Mouse (Mus musculus): Measurements from ENCODE around the gene Grk6.
"Not testable (repeated sequence)": the region's sequence is repeated elsewhere in the genome, so short reads cannot be mapped to it uniquely, and the experiment has no call there.

Gene Grk6

DNA sequence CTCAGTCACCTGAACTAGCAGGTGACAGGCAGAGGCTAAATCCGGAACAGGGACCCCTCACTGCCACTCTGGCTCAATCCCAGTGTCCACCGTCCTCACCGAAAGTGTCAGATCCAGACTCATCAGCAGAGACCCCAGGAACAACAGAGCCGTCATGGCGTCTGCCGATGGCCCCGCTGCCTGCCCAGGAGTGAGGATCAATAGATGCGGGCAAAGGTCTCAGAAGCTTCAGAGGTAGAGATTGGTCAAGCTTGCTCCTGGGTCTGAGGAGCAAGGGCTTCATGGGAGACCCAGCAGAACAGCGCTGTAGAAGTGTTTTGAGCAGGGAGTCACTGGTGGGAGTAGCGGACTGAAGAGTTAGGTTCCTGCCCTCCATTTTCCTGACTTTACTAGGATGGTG lies 18.3 kb upstream of the Grk6 start, which contains the start of gene F12:
TSS of gene F12 (minus strand) at position 181 of the 400 bp plus-strand sequence.
- no peak for DNase-seq (ENCODE audit: low spot score in 2 of 2)

DNA sequence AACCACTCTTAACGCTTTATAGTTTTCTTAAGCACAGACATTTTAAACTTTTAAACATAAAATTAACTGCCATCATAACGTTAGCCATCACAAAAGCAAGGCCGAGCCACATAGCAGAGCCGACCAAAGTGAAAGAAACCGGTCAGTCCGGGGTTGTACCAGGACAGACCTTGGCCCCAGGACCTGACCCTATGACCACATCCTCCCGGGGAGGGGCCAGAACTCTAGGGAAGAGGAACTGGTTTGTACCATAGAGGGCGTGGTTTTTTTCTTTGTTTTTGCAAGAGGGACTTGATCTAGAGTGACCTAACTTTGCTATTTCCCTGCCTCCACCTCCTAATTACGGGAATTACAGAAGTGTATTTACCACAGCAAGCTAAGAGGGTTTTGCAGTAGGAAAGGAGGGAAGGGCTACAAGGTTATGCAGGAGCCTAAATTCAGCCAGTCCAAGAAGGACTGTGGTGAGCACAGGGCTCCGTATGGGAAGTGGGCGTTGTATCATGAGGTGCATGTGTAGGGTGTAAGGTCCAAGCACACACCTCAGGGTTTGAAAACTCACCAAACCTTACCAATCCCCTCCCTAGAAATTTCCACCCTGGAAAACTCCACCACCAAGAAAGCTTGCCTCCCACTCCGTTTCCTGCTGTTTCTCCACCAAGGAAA lies 15.5 kb upstream of the Grk6 start:
- no peak for DNase-seq (ENCODE audit: low spot score in 2 of 2)

GRCm38 (mm10) chr13:55430566-55430965 lies 14.3 kb upstream of the Grk6 start:
- DNase-seq (ENCODE audit: low spot score in 2 of 2), result no peak

GRCm38 (mm10) chr13:55431889-55432685 lies 12.8 kb upstream of the Grk6 start:
- no peak for DNase-seq (ENCODE audit: low spot score in 2 of 2)

- DNase-seq (ENCODE audit: low spot score in 2 of 2), result not testable (repeated sequence)
Observed at GRCm38 (mm10) chr13:55437111-55437629, 7.7 kb upstream of the Grk6 start.

GRCm38 (mm10) chr13:55443799-55444285 lies 1.0 kb upstream of the Grk6 start:
- DNase-seq (ENCODE audit: low spot score in 2 of 2), result no peak

DNA sequence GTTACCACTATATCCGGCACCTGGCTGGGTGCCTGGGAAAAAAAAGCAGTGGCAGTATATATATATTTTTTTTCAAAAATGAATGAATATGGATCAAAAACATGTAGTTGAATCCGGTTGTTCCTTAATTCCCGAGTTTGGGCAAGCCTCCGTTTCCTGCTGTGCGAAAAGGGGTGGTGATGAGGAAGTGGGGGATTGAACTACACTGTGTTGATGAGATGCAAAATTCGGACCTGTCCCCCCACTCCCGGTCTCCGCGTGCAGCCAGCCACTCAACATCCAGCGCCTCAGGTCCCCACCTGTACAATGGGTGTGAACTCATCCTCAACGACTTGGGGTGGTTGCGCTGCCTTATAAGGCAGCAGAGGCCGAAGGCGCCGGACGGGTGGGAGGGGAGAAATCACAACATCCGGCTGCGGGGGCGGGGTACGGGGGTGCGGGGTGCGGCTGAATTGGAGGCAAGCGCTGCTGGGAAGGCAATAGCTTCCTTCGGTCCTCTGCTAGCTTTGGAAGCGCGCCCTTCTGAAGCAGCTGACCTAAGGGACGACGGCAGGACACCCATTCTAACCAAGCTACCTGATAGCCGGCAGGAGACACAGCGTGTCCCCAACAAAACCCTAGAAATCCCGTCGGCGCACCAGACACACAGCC lies 461 bp upstream of the Grk6 start:
- DNase-seq (ENCODE audit: low spot score in 2 of 2), result no peak

DNA sequence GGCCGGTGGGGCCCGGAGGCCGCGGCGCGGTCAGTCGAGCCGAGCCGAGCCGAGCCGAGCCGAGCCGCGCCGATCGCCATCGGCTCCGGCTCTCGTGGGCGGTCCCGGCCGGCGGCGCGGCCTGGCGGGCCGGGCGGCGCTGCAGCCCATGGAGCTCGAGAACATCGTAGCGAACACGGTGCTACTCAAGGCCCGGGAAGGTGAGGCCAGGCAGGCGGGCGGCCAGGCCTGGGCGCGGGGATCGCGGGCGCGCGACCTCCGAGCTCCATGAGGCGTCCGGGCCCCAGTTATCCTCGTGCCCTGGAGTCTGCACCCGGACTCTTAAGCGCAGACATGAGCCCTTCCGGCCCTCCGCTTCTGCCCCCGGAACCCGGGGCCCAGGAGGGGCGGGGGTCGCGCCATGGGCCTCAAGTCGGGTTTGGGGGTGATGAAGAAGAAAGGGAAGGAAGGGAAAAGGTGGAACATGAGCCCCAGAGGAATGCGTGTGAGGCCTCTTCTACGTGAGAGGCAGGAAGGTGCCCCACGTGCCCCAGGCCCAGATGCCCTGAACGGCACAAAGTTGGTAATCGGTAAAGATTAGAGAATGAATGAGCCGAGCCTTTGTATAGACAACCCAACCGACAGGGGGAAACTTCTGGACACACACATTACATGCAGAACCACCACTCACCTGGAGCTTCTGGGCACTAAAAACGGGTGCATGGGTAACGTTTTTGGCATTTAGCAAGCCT lies 654 bp downstream of the Grk6 start:
- DNase-seq (ENCODE audit: low spot score in 2 of 2), result peak in 1 of 2 experiments; percentile 39

DNA sequence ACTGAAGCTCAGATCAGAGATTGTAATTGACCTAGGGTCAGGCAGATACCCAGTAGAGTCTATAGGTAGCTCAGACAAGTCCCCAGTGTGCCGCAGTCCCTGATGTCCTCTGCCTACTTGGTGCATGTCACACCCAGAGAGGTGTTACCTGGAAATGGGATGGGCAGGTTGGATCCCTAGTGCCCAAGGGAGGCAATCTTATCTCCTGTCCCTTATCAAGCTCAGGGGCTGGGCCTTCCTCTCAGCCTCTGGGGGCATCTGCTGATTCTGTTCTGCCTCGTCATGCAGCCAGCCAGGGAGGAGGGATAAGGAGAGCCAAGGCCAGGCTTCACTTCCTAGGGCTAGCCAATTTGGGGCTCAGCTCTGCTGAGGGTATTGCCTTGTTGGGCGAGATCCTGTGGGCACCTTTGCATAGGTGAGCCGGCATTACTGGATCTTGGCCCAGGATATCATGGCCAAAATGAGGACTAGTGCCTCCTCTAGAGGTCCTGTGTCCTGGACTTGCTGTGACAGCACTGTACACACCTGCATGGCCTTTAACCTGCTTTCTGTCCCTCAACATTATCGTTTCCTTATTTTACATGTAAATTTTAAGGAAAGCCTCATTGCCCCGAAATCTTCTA lies 1.7 kb downstream of the Grk6 start:
- no peak for DNase-seq (ENCODE audit: low spot score in 2 of 2)

DNA sequence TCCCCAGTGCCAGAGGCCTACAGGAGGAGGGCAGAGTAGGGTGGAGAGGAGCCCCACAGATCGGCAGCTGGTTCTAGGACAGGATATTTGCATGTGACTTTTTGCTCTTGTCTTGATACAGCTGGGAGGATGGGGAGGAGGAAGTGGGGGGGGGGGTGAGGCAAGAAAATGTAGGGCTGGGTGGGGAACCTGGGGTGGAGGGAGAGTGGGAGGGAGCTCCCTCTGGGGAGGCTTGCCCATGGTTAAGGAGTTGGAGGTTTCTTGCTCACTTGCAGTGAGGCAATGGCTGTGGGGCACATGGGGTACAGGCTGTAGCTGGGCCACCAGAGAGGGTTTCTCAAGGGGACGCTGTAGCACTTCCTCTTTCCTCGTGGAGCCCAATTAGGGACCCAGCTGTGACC lies 2.7 kb downstream of the Grk6 start:
- no peak for DNase-seq (ENCODE audit: low spot score in 2 of 2)

DNA sequence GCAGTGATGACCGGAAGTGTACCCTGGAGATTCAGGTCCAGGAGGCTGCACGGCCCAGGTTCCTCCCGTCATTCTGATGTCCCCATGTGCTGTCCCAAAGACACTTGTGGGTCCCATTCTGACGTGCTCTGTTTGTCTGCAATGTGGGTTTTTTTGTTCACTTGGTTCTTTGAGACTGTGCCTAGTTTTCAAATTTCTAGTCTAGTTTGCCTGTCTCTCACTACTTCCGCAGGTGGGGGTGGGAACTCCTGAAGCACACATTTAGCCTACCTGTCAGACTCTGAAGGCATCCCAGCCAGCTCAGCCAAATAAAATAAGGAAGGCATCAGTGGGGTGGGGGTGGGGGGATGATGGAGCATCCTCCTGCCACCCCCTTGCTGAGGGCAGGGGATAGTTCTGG lies 3.3 kb downstream of the Grk6 start:
- no peak for DNase-seq (ENCODE audit: low spot score in 2 of 2)

- no peak for DNase-seq (ENCODE audit: low spot score in 2 of 2)
Observed at GRCm38 (mm10) chr13:55449205-55449604, 4.3 kb downstream of the Grk6 start.

DNA sequence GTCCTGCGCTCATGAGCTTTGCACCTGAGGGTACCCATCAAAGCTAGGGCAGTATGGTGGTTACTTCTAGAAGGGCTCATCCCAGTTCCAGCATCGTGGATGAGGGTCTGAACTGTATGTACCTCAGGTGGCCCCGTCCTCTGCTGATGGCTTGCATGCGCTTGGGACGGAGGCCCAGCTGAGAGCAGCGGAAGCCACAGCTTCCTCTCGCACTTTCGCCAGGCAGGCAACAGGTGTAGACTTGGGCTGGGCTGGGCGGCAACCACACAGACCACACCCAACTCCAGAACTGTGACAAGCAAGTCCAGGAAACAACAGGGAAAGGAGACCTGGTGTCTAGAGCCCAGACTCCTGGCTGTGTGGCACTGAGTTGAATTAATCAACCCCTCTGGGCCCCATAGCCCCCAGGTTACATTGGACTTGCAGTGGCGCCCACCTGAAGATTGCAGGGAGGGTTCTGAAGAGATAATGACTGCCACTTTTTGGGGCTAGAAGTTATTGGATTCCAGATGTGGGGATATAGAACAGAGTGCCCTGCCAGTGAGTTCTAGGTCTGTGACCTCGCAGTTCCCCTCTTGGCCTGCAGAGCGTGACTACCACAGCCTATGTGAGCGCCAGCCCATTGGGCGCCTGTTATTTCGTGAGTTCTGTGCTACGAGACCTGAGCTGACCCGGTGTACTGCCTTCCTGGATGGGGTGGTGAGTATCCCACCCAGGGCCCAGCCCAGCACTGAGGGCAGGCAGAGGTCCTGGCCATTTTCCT lies 5.0 kb downstream of the Grk6 start:
- no peak for DNase-seq (ENCODE audit: low spot score in 2 of 2)

GRCm38 (mm10) chr13:55450511-55450980 lies 5.7 kb downstream of the Grk6 start:
- peak in 1 of 2 experiments; percentile 46 for DNase-seq (ENCODE audit: low spot score in 2 of 2)

- DNase-seq (ENCODE audit: low spot score in 2 of 2), result no peak
Observed at GRCm38 (mm10) chr13:55451296-55451695, 6.4 kb downstream of the Grk6 start.

DNA sequence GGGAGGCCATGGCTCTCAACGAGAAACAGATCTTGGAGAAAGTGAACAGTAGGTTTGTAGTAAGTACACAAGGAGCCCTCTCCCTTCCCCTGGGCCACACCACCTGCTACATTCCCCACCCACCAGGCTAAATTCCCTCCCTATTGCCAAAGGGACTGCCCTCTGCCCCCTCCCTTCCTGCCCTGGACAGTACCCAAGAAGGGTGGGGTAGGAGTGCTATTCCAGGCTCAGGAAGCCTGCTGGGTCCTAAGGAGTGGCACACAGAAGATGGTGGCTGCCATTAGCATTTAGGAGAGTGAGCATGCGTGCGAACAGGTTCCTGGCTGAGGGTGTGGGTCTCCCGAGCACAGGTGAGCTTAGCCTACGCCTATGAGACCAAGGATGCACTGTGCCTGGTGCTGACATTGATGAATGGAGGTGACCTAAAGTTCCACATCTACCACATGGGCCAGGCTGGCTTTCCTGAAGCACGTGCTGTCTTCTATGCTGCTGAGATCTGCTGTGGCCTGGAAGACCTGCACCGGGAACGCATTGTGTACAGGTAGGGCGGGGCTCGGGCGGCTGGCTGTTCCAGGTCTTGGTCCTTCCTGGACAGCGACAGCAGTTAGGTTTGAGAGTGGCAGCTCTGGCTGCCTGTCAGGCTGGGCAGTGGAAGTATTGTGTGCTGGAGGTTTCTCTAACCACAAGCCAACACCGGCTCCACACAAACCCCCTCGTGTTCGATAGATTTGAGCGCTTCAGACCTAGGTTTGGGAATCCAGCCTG lies 7.1 kb downstream of the Grk6 start:
- DNase-seq (ENCODE audit: low spot score in 2 of 2), result no peak

- no peak for DNase-seq (ENCODE audit: low spot score in 2 of 2)
Observed at GRCm38 (mm10) chr13:55462965-55463364, 18.1 kb downstream of the Grk6 start.

- no peak for DNase-seq (ENCODE audit: low spot score in 2 of 2)
Observed at GRCm38 (mm10) chr13:55463399-55464026, 18.6 kb downstream of the Grk6 start.
